Mouse (Mus musculus) left cerebral cortex, adult 2 months (tissue): Measurements from ENCODE around the gene Ctnnd2. TPM values are rescaled to one million over a fixed set of nuclear protein-coding genes. Genes with fewer than 3 reads are reported as not detected.

Experiments used
- DNase-seq, 2 experiments: peaks; one replicate each; pipeline ENCODE4 v3.0.0; 2021 to 2022; ENCODE audit warnings: low spot score in 2 of 2, mixed read lengths in 1 of 2; ENCODE audit errors: extremely low spot score in 1 of 2
- H3K27ac ChIP-seq: fragments of 200-600 bp; 2 replicates; pipeline ENCODE4 v1.8.1; 2022
- H3K4me3 ChIP-seq: fragments of 200-600 bp; 2 replicates; pipeline ENCODE4 v1.8.1; 2022
- CTCF ChIP-seq: fragments of 200-600 bp; IDR thresholded peaks from 2 replicates; pipeline ENCODE4 v1.8.1; 2022; ENCODE audit warnings: antibody characterized with exemption, mild to moderate bottlenecking, moderate library complexity
- intact Hi-C: fragments of 180-260 bp; cut with DNase I; formaldehyde crosslinking; loops from one replicate; pipeline ENCODE4 v1.15.1; 2025
- total RNA-seq, 2 experiments: library from RNA; stranded (reverse); gene quantifications; 2 replicates each; pipeline ENCODE4 v1.2.3; 2021

Ctnnd2 gene
- total RNA-seq, 2 experiments from 2014 or later, result 274 to 276 TPM

- H3K27ac ChIP-seq, result no peak overlapping the region
- TF ChIP-seq CTCF, result no peak
- no peak overlapping the region for H3K4me3 ChIP-seq
- intact Hi-C loops, result no loop called here
- no peak for DNase-seq
Observed at GRCm38 (mm10) chr15:30190872-30191271, 18.5 kb downstream of the Ctnnd2 start.

GRCm38 (mm10) chr15:30191931-30192668 lies 19.7 kb downstream of the Ctnnd2 start:
- peak; percentile 47 to 49 for DNase-seq
- intact Hi-C loops, result no loop called here
- TF ChIP-seq CTCF, result no peak
- no peak overlapping the region for H3K27ac ChIP-seq
- H3K4me3 ChIP-seq, result no peak overlapping the region

GRCm38 (mm10) chr15:30198429-30198828 lies 26.0 kb downstream of the Ctnnd2 start:
- DNase-seq, result no peak
- no peak overlapping the region for H3K27ac ChIP-seq
- no peak overlapping the region for H3K4me3 ChIP-seq
- intact Hi-C loops, result no loop called here
- TF ChIP-seq CTCF, result no peak

GRCm38 (mm10) chr15:30199785-30200184 lies 27.4 kb downstream of the Ctnnd2 start:
- Histone ChIP-seq H3K27ac (no peak overlapping the region; the same call in 1 of the 2 replicates), H3K4me3 (no peak overlapping the region)
- intact Hi-C loops, result no loop called here
- no peak for DNase-seq
- no peak for TF ChIP-seq CTCF

- TF ChIP-seq CTCF, result no peak
- no peak for DNase-seq
- intact Hi-C loops, result no loop called here
Observed at GRCm38 (mm10) chr15:30201211-30201610, 28.8 kb downstream of the Ctnnd2 start.

GRCm38 (mm10) chr15:30201617-30202016 lies 29.2 kb downstream of the Ctnnd2 start:
- Histone ChIP-seq H3K4me3 (no peak overlapping the region), H3K27ac (no peak overlapping the region)
- DNase-seq, result no peak
- TF ChIP-seq CTCF, result no peak
- intact Hi-C loops, result no loop called here

More at GRCm38 (mm10) chr15:30201211-30201610, 28.8 kb downstream of the Ctnnd2 start:
- H3K27ac ChIP-seq, result no peak overlapping the region
- H3K4me3 ChIP-seq, result no peak overlapping the region

- Histone ChIP-seq H3K4me3 (no peak overlapping the region), H3K27ac (no peak overlapping the region)
- DNase-seq, result no peak
- TF ChIP-seq CTCF, result no peak
- intact Hi-C loops, result no loop called here
Observed at GRCm38 (mm10) chr15:30212746-30213145, 40.4 kb downstream of the Ctnnd2 start.

GRCm38 (mm10) chr15:30215871-30216270 lies 43.5 kb downstream of the Ctnnd2 start:
- no peak for TF ChIP-seq CTCF
- H3K27ac ChIP-seq, result no peak overlapping the region
- intact Hi-C loops, result no loop called here
- DNase-seq, result peak in 1 of 2 experiments; percentile 7
- no peak overlapping the region for H3K4me3 ChIP-seq

GRCm38 (mm10) chr15:30229112-30229511 lies 56.7 kb downstream of the Ctnnd2 start:
- no peak for DNase-seq
- H3K27ac ChIP-seq, result no peak overlapping the region
- no peak for TF ChIP-seq CTCF
- no peak overlapping the region for H3K4me3 ChIP-seq
- intact Hi-C loops, result no loop called here

GRCm38 (mm10) chr15:30235210-30236034 lies 63.0 kb downstream of the Ctnnd2 start:
- no peak overlapping the region for H3K4me3 ChIP-seq
- DNase-seq, result peak in 1 of 2 experiments; percentile 4
- no peak overlapping the region for H3K27ac ChIP-seq
- intact Hi-C loops, result no loop called here
- TF ChIP-seq CTCF, result no peak

GRCm38 (mm10) chr15:30240881-30241280 lies 68.5 kb downstream of the Ctnnd2 start:
- no peak overlapping the region for H3K4me3 ChIP-seq
- no peak for TF ChIP-seq CTCF
- no peak overlapping the region for H3K27ac ChIP-seq
- intact Hi-C loops, result no loop called here
- no peak for DNase-seq

- Histone ChIP-seq H3K27ac (no peak overlapping the region), H3K4me3 (no peak overlapping the region)
- intact Hi-C loops, result no loop called here
- no peak for TF ChIP-seq CTCF
- no peak for DNase-seq
Observed at GRCm38 (mm10) chr15:30268822-30269221, 96.4 kb downstream of the Ctnnd2 start.
